Mouse (Mus musculus) kidney, postnatal 0 days (tissue): ENCODE data around the gene Ube2cbp. TPM values are rescaled to one million over a fixed set of nuclear protein-coding genes. Genes with fewer than 3 reads are reported as not detected.

ENCODE experiments used
- ATAC-seq: fragments of 200-750 bp; cut with Nextera tagmentation; replicated peaks from 2 replicates; pipeline ENCODE4 v1.8.0; 2017; ENCODE audit warnings: low read depth, moderate number of reproducible peaks, moderate TSS enrichment, moderate library complexity; ENCODE audit not compliant: low FRiP score
- DNase-seq: peaks from one replicate; pipeline ENCODE4 v3.0.0-alpha.2; 2016; ENCODE audit warnings: low spot score
- H3K27ac ChIP-seq: fragments of 300-500 bp; sonication (generic); 2 replicates; pipeline ENCODE4 v1.5.1; 2014; ENCODE audit warnings: mild to moderate bottlenecking
- H3K27me3 ChIP-seq: fragments of 300-500 bp; sonication (generic); 2 replicates; pipeline ENCODE4 v1.6.1; 2014; ENCODE audit warnings: low read length, mixed read lengths; ENCODE audit not compliant: insufficient read depth
- H3K36me3 ChIP-seq: fragments of 300-500 bp; sonication (generic); 2 replicates; pipeline ENCODE4 v1.6.1; 2014; ENCODE audit warnings: low read length, mixed read lengths; ENCODE audit not compliant: insufficient read depth
- H3K4me1 ChIP-seq: fragments of 300-500 bp; sonication (generic); replicated peaks from 2 replicates; pipeline ENCODE4 v1.6.1; 2014; ENCODE audit warnings: antibody characterized with exemption, low read length, mixed read lengths; ENCODE audit not compliant: insufficient read depth
- H3K4me2 ChIP-seq: fragments of 300-500 bp; sonication (generic); 2 replicates; pipeline ENCODE4 v1.6.1; 2014; ENCODE audit warnings: mild to moderate bottlenecking, low read length, moderate library complexity, mixed read lengths
- H3K4me3 ChIP-seq: fragments of 300-500 bp; sonication (generic); replicated peaks from 2 replicates; pipeline ENCODE4 v1.5.1; 2014; ENCODE audit warnings: low read depth, low read length
- H3K9ac ChIP-seq: fragments of 300-500 bp; sonication (generic); 2 replicates; pipeline ENCODE4 v1.6.1; 2014; ENCODE audit warnings: low read depth, low read length
- H3K9me3 ChIP-seq: fragments of 300-500 bp; sonication (generic); replicated peaks from 2 replicates; pipeline ENCODE4 v1.6.1; 2016; ENCODE audit warnings: low read length, inconsistent platforms, mixed read lengths
- CTCF ChIP-seq: IDR thresholded peaks from 2 replicates; pipeline ENCODE4 v1.5.1; 2016; ENCODE audit warnings: antibody characterized with exemption, low read depth, mild to moderate bottlenecking, moderate library complexity
- WGBS: fragments of 180-500 bp; shearing (Covaris S2); extraction: QIAGEN DNeasy Blood & Tissue Kit; methylation state at CpG from one replicate; pipeline ENCODE4 v1.1.7; 2014; 5-methylcytosine and 5-hydroxymethylcytosine counted together
- polyA plus RNA-seq: library from polyadenylated mRNA; unstranded; fragments of >200 nt; fragmentation: Nextera tagmentation; extraction: Ambion mirVana; gene quantifications from 2 replicates; pipeline ENCODE4 v1.2.1, GENCODE M21; 2015

Ube2cbp gene
- polyA plus RNA-seq, 1 experiment from 2014 or later: 8.2 TPM

GRCm38 (mm10) chr9:86319516-86320140, 145.1 kb downstream of the Ube2cbp start:
- no peaks in the 10 kb centered on the region for H3K27me3 ChIP-seq
- H3K4me3 ChIP-seq: no peak overlapping the region
- no peak for TF ChIP-seq CTCF
- no peak for DNase-seq
- no peaks in the 10 kb centered on the region for H3K4me1 ChIP-seq
- H3K27ac ChIP-seq: no peak overlapping the region
- no peaks in the 10 kb centered on the region for H3K9me3 ChIP-seq
- no peak for ATAC-seq
- H3K36me3 ChIP-seq: no peaks in the 10 kb centered on the region
- no peak overlapping the region for H3K4me2 ChIP-seq
- H3K9ac ChIP-seq: no peak overlapping the region
- WGBS: 86% methylated on average over 6 of the region's 6 CpGs

- Histone ChIP-seq H3K27ac (no peak overlapping the region), H3K36me3 (no peaks in the 10 kb centered on the region), H3K9me3 (no peaks in the 10 kb centered on the region), H3K27me3 (no peaks in the 10 kb centered on the region), H3K4me2 (no peak overlapping the region), H3K4me1 (no peaks in the 10 kb centered on the region), H3K9ac (no peak overlapping the region), H3K4me3 (no peak overlapping the region)
- no peak for TF ChIP-seq CTCF
- ATAC-seq (no peak), DNase-seq (no peak)
- WGBS: 61% methylated on average over 2 of the region's 2 CpGs
These were observed 149.1 kb downstream of the Ube2cbp start for GRCm38 (mm10) chr9:86315700-86316099.

GRCm38 (mm10) chr9:86308616-86309015, 156.1 kb downstream of the Ube2cbp start:
- no peak overlapping the region for H3K4me3 ChIP-seq
- 39% methylated on average over 4 of the region's 4 CpGs for WGBS
- DNase-seq (no peak), ATAC-seq (no peak)
- H3K9ac ChIP-seq: no peak overlapping the region
- H3K9me3 ChIP-seq: no peaks in the 10 kb centered on the region
- H3K27ac ChIP-seq: no peak overlapping the region
- no peak overlapping the region for H3K4me2 ChIP-seq
- no peaks in the 10 kb centered on the region for H3K27me3 ChIP-seq
- H3K4me1 ChIP-seq: no peaks in the 10 kb centered on the region
- H3K36me3 ChIP-seq: 0 out of 2 replicates have a peak, but pooled peaks cover 2% of the 10 kb centered on the region
- TF ChIP-seq CTCF: no peak

GRCm38 (mm10) chr9:86306556-86306955, 158.2 kb downstream of the Ube2cbp start:
- no peak for TF ChIP-seq CTCF
- no peak overlapping the region for H3K9ac ChIP-seq
- no peak for DNase-seq
- 0 out of 2 replicates have a peak, but pooled peaks cover 2% of the 10 kb centered on the region for H3K36me3 ChIP-seq
- no peaks in the 10 kb centered on the region for H3K9me3 ChIP-seq
- H3K4me2 ChIP-seq: no peak overlapping the region
- no peaks in the 10 kb centered on the region for H3K4me1 ChIP-seq
- H3K27ac ChIP-seq: no peak overlapping the region
- H3K4me3 ChIP-seq: no peak overlapping the region
- ATAC-seq: no peak
- WGBS: 94% methylated on average over 2 of the region's 2 CpGs
- H3K27me3 ChIP-seq: no peaks in the 10 kb centered on the region

GRCm38 (mm10) chr9:86301407-86301806, 163.3 kb downstream of the Ube2cbp start:
- no peaks in the 10 kb centered on the region for H3K27me3 ChIP-seq
- no peaks in the 10 kb centered on the region for H3K4me1 ChIP-seq
- DNase-seq (no peak), ATAC-seq (no peak)
- H3K4me3 ChIP-seq: no peak overlapping the region
- H3K4me2 ChIP-seq: no peak overlapping the region
- TF ChIP-seq CTCF: no peak
- H3K9ac ChIP-seq: no peak overlapping the region
- 70% methylated on average over 6 of the region's 6 CpGs for WGBS
- H3K36me3 ChIP-seq: 0 out of 2 replicates have a peak, but pooled peaks cover 2% of the 10 kb centered on the region
- no peak overlapping the region for H3K27ac ChIP-seq
- H3K9me3 ChIP-seq: no peaks in the 10 kb centered on the region

GRCm38 (mm10) chr9:86298596-86298995, 166.2 kb downstream of the Ube2cbp start:
- DNase-seq (no peak), ATAC-seq (no peak)
- Histone ChIP-seq H3K4me3 (no peak overlapping the region), H3K4me1 (no peaks in the 10 kb centered on the region), H3K36me3 (no peaks in the 10 kb centered on the region), H3K4me2 (no peak overlapping the region), H3K27ac (no peak overlapping the region), H3K9me3 (no peaks in the 10 kb centered on the region), H3K9ac (no peak overlapping the region), H3K27me3 (no peaks in the 10 kb centered on the region)
- WGBS: 71% methylated on average over 8 of the region's 8 CpGs
- TF ChIP-seq CTCF: no peak

GRCm38 (mm10) chr9:86298131-86298530, 166.6 kb downstream of the Ube2cbp start:
- no peak overlapping the region for H3K27ac ChIP-seq
- no peaks in the 10 kb centered on the region for H3K9me3 ChIP-seq
- H3K9ac ChIP-seq: no peak overlapping the region
- H3K4me2 ChIP-seq: no peak overlapping the region
- no peaks in the 10 kb centered on the region for H3K36me3 ChIP-seq
- no peaks in the 10 kb centered on the region for H3K27me3 ChIP-seq
- TF ChIP-seq CTCF: no peak
- no peak for DNase-seq
- 18% methylated on average over 5 of the region's 5 CpGs for WGBS
- no peaks in the 10 kb centered on the region for H3K4me1 ChIP-seq
- no peak overlapping the region for H3K4me3 ChIP-seq
- ATAC-seq: no peak
